Mouse (Mus musculus) kidney, adult 9 months (tissue): Measurements from ENCODE around the gene Kdelr1.
"Not testable (repeated sequence)": the region's sequence is repeated elsewhere in the genome, so short reads cannot be mapped to it uniquely, and the experiment has no call there.

Source experiments
- DNase-seq: peaks from one replicate; pipeline ENCODE4 v3.0.0; 2022

Gene Kdelr1

DNA sequence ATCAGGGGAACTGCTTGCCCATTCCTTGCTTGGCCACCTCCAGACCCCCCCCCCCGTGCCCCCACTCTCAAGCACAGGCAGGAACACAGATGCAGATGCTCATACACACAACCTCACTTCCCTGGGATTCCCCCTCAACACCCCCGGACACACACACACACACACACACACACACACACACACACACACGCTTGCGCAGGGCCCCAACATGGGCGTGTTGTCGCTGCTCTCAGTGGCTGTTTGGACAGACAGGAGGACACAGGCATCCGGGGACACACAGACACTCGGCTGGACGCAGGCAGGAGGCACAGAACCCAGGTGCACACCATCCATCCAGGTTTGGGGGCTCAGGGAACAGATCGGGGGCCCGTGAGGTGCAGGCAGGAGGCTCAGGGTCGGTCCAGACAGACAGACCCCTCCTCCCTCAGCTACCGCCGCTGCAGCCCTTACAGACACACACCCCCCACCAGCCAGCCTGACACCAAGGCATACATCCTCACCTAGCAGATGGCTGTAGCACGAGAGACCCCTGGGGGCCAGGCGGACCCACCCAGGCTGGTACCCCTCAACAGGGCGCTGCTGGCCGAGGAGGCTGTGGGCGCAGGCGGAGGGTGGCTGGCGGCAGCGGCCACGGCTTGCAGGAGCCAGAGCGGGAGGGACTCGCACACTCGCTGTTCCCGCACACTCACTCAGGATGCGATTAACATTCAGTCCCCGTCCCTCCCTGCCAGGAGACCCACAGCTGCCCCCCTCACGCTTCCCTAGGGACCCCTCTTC, 2.1 kb upstream of the Kdelr1 start:
- no peak for DNase-seq

DNA sequence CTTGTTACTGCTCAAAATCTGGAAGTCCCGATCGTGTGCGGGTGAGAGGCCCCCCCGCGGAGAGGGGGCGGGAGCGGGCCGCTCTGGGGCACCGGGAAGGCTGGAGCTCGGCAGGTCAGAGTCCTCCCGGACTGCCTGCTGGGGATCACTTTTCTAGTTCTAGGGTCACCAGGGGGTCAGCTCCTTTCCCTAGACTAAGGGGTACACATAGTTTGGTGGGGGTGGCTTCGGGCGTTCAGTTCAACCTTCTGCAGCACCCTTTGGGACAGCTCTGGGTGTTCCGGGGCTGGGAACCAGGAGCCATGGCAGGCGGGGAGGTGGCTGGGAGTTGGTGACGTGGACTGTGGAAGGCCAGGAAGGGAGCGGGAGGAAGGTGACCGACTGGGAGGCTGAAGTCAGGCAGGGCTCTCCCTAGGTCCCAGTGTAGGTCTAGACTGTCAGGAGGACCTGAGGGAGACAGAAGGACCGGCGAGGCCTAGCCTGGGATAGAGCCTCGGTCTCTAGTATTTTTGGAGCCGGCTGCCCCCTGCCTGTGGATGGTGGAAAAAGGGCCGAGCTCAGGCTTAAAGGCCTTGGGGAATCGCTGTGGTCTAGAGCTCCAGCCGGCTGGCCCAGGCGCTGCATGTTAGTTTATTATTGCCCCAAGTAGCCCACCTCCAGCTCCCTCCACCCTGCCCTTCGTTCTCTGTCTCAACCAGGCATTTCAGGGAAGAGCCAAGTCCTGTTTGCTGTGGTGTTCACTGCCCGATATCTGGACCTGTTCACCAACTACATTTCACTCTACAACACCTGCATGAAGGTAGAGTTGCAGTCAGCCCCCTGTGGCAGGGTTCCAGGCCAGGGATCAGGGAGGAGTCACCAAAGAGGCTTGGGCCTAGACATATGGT, 732 bp downstream of the Kdelr1 start:
- DNase-seq, result peak; percentile 78

DNA sequence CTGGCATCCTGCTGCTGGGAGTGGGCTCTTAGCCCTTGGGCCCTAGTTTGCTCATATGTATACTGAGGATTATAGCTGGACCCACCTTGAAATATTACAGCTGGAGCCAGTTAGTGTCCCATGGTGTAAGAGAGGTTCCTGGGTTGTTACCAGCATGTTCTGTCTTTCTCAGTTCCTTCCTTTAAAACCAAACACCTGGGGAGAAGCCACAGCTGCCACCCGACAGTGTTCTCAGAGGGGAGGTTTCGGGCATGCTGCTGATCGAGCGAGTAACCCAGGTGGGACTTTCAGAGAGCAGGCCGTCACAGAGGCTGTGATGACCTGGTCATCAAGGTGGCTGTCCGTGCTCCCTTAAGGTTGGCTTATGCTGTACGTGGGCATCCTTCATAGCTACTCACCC, 4.3 kb downstream of the Kdelr1 start:
- no peak for DNase-seq

DNA sequence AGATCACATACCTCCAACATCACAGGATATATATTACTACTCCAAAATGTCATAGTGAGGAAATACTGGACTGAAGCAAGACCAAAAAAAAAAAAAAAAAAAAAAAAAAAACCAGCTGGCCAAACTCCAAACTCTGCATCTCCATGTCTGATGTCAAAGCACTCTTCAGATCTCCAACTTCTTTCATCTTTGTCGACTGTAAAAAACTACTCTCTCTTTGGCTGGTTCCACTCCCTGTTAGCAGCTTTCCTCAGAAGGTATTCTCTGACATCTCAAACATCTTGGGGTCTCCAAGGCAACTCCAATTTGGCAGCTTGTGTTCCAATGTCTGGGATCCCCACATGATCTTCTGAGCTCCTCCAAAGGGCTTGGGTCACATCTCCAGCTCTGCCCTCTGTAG, 5.7 kb downstream of the Kdelr1 start, which contains the start of gene Grin2d:
Gene Grin2d (minus strand): TSS at position 101 of the 400 bp plus-strand sequence.
- not testable (repeated sequence) for DNase-seq

DNA sequence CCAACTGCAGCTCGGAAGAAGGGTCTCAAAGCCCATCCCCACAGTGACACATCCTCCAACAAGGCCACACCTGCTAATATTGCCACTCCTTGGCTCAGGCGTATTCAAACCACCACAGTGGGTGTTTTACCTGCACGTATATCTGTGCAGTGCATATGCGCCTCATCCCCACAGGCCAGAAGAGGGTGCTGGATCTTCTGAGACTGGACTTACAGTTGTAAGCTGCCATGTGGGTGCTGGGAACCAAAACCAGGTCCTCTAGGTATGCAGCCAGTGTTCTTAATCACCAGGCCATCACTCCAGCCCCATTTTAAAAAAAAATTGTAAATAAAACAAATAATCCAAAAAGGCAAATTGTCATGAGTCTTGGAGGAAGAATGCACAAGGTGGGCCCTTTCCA, 8.0 kb downstream of the Kdelr1 start:
- no peak for DNase-seq

DNA sequence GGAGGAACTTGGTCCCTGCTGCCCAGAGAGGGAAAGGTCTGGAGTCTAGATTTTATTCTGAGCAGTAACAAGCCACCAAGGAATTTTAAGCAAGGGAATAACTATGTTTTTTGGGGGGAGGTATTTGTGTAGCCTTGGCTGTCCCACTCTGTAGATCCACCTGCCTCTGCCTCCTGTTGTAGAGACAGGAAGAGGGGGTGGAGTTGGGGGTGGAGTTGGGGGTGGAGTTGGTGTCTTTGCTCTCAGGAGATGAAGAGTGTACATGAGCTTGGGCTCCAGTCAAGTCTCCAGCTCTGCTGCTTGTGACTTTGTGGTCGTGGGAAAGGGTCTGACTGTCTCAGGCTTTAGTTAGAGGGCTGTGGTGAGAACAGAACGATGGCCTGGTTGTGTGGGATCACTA, 8.4 kb downstream of the Kdelr1 start:
- no peak for DNase-seq

DNA sequence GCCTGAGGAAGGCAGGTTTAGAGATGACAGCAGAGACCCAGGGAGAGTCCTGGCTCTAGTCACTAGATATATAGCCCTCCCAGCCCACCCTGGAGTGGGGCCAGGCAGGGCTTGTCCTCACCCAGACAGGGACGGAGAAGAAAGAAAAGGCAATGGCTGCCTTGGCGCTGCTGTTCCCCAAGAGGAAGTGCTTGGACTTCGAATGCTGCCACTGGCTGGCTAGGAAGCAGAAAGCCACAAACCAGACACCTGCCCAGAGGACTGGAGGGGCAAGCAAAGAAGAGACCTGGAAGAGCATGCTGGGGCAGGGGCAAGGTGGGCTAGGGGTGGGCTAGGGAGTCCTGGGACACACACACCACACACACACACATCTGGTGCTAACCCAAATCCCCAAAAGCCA, 14.7 kb downstream of the Kdelr1 start:
- no peak for DNase-seq

DNA sequence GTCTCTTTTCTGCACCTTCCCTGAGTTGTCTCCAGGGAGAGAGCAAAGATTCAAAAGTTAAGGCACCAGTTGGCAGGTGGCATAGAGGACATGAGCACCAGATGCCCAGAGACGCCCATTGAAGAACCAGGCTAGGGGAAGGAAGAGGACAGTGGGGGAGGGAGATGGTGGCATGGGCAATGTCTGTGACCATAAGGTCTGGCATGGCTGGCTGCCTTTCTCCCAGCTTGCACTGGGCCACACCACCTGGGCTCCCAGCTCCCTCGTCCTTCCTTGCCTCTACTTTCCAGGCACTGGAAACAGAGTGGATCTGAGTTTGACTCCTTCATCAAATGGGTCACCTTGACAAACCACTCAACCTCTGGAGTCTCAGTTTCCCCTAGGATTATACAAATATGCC, 20.1 kb downstream of the Kdelr1 start:
- no peak for DNase-seq

DNA sequence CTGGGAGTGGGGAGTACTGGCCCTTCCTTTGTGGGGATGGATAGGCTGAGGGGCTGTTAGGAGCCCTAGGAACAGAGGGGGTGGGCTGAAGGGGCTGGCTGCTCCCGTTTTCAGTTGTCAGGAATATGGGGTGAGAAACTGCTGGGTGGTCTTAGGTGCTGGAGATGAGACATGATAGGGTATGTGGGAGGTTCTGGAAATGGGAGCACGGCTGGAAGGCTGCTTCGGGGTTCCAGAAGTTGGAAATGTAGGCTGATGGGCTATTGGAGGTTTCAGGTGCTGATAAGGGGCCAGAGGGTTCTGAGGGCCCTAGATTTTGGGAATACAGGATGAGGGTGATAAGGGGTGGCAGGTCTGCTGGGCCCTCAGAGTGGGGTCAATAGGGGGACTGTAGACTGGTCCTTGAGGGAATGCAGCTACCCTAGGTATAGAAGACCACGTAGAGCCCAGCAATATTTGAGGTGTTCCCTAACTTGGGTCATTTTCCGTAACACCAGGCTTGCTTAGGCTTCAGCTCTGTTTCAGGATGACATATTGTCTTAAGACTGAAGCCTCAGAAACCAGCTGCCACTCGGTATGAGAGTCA, 23.5 kb downstream of the Kdelr1 start:
- no peak for DNase-seq

DNA sequence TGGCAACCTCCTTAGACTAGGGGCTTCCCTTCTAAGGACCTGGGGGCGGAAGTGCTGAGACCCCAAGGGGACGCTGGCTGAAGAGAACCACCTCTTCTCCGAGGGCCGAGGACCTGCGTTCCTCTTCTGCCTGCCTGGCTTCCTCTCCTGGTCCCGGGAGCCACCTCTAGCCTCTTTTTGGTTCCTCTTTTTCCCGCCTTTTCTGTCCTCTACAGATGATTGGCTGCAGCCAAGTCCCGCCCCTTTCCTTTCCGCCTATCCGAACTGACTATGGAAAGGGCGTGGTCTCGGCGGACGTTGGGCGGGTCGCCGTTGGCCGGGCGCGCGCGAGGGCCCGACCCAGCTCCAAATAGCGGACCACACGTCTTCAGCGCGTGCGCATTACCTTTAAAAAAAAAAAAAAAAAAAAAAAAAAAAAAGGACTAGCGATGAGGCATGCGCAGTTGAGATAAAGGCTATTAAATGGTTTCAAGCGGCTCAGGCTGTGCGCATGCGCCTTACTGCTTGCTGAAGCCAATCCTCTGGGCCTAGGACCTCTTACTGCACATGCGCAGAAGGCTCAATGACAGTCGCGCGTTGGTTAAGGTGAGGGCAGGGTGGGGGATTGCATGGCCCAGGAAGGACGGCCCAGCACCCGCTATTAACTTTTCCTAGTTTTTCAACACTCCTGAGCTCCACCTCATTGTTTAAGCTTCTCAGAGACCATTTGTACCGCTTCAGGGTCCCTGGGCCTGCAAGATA, 24.1 kb downstream of the Kdelr1 start, which contains the start of the genes Syngr4 and Tmem143:
Gene Syngr4 (minus strand): TSS at position 198 of the 741 bp plus-strand sequence.
Gene Tmem143 (plus strand): TSS at position 425 of the 741 bp plus-strand sequence.
- peak; percentile 99 for DNase-seq

DNA sequence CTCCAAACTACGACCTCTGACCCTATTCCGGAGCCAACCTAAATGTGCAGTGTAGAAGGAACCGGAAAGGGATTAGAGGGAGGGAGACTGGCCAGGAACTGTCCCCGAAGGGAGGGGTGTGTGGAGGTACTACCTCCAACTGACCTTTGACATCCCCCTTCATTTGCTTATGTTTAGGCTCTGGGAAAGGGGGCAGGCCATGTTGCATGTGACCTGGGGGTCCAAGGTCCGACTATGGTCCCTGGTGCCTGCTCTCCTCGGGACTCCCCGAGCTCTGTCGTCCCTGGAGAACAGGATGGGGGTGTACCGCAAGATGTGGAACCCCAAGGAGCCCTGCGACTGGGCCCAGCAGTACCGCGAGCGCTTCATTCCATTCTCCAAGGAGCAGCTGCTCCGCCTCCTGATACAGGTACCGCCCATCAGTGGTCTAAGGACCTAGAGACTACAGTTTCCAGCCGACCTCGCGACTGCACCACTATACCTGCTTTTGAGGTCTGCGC, 24.7 kb downstream of the Kdelr1 start:
- peak; percentile 94 for DNase-seq

DNA sequence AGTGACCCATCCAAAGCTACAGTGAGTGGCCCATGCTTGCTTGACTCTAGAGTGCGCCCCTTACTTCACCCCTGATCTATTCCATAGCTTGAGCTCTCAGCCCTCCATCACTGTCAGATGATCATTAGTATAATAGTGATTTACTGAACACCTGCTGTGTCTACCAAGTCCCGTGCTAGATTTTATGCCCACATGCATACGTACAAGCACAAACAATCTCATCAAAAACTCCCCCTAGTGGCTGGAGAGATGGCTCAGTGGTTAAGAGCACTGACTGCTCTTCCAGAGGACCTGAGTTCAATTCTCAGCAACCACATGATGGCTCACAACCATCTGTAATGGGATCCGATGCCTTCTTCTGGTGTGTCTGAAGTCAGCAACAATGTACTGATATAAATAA, 25.6 kb downstream of the Kdelr1 start:
- peak; percentile 56 for DNase-seq

DNA sequence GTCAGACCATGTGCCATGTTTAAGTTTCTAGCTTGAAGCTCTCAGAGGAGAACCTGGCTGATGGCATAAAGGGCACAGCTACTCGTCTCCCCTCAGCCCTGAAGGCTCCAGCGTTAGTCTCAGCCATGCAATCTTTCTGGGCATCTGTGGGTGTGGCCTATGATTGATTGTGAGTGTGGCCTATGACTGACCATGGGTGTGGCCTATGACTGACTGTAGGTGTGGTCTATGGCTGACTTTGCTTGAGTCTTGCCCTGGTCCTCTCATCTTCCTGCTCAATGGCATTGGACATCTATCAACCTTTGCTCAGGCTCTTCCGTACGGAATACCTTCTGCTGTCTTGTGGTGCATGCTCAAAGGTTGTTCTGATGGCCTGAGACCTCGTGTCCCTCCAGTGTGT, 29.0 kb downstream of the Kdelr1 start:
- peak; percentile 50 for DNase-seq

DNA sequence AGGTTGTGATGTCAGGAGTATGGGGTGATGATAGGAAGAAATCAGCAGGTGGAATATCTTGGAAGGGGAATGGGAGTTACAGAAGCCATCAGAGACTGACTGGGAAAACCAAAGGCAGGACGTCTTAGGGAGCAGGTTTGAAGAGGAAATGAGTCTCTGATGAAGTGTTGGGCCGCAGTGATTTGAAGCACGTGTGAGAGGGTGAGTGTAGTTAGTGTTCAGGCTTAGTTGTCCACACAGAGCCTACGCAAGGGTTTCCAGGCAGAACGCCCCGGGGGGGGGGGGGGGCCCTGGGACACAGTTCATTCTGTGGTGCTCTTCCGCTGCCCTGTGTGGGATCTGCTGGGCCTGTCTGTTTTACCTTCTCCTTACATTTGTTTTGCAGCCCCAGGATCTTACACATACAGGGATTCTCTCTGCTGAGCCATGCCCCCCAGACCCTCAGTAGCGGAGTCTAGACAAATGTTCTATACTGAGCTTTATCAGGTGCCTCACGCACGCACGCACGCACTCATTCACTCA, 30.0 kb downstream of the Kdelr1 start:
- no peak for DNase-seq

DNA sequence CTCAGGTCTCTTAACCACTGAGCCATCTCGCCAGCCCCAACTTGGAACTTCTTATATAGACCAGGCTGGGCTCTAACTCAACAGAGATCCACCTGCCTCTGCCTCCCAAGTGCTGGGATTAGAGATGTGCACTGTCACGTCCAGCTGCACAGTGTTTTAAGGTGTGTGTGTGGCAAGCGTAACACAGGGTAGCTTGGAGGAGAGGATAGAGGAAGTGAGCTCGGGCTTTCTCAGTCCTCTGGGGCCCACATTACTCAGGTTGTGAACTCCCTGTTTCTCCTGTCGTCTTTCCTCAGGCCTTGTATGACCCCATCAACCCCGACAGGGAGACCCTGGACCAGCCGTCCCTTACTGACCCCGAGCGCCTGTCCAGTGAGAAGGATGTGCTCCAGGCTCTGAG, 34.0 kb downstream of the Kdelr1 start:
- no peak for DNase-seq

DNA sequence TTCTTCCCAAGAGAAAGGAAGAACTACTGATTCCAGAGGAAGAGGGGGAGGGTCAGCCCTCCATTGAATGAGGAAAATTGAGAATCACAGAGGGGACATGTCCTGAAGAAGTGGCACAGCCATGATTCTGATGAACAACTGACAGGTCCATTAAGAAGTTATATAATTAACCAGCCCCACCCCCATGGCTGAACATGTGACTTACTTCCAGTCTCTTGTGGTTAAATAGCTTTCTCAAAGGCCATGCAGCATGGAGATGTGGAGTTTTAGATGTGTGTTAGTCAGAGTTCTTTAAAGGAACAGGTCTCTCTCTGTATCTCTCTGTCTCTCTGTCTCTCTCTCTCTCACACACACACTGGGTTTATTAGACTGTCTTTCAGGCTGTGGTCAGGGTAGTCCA, 35.8 kb downstream of the Kdelr1 start:
- DNase-seq, result peak; percentile 72

DNA sequence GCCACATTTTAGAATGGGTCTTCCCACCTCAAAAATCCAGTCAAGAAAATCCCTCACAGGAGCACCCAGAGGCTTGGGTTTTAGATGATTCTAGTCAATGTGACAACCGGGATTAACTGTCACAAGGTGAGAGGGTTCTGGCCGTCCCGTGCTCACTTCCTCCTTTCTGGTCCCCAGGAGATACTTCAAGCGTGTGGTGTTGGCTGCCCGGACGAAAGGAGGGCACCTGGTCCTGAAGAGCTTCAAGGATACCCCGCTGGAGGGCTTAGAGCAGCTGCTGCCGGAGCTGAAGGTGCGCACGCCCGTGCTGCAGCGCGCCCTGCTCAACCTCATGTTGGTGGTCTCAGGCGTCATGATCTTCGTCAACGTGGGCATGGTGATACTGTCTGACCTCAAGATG, 36.6 kb downstream of the Kdelr1 start:
- DNase-seq, result no peak

DNA sequence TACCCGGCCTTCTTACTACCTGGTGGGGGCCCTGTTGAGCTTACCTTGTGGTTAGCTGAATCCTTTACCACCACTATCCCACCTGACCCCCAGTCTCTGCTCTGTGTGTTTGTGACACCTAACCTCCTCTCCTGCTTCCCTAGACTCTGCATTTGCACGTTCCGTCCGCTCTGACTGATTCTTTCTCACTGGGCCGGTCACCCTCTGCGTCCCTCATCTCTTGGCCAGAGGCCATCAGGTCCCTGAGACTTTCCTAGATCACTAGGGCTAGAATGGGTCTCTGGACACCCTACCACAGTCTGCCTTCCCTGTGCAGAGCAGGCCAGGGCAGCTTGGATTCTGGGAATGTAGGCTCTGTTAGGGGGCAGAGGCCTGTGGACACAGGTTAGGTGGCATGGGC, 41.5 kb downstream of the Kdelr1 start:
- no peak for DNase-seq

DNA sequence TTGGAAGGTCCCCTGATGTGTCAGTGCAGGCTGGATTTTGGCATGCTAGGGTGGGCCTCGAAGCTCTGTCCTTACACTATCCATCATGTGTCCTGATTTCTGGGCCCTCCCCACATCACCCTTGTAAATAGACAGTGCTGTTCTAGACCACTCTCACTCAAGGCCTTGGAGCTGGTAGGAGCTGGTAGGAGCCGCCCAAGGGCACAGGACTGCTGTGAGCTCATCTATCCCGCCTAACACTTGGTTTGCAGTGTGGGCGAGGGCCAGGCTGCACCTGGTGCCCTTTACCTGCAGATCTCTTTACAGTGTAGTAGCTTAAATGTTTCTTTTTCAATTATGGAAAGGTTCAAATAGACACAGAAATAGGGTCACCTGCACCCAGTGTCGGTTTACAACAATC, 42.4 kb downstream of the Kdelr1 start:
- no peak for DNase-seq

DNA sequence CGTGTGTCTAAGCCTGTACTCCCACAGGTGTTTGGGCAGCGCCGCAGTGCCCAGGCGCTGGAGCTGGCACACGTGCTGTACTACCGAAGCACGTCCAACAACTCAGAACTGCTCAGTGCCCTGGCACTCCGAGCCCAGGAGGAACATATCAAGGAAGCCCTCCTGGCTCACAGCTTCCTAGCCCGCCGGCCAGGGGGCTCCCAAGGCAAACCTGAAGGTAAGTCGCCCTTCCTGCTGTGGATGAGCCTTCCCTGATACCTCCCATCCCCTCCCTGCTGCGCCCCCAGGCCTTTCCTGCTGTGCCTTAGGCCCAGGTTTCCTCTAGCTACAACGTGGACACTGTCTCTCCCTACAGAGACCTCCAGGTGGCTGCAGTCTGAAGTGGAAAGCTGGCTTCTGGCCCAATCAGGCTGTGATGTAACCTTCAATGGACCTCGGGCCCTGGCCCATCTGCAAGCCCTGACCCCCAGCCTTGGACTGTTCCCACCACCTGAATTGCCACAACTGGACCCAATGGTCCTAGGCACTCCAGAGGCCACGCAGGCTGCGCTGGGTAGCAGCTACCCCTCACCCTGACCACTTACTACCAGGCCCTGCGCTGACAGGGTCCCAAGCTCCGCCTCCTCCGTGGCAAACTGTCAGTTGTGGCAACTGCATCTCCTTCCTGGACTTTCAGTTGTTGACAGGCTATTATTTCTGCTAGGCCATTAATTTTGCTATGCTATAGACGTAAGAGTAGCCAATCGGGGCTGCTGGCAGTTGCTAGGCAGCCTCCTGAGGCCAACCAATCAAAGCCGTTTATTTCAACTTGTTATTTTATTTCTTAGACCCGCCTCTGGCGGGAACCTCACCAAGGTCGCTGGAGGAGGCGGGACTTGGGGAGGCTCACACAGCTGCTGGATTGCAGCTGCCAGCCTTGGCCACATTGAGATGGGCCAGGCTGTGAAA, 43.8 kb downstream of the Kdelr1 start:
- DNase-seq, result peak; percentile 75
